Mouse (Mus musculus) splenic B cell, adult 2 months (primary cell): Measurements from ENCODE around the gene Fbxl8.
"Not testable (repeated sequence)": the region's sequence is repeated elsewhere in the genome, so short reads cannot be mapped to it uniquely, and the experiment has no call there.

Source experiments
- DNase-seq: peaks from one replicate; pipeline ENCODE4 v3.0.0-alpha.2; 2011; ENCODE audit warnings: low read depth, low spot score
- H3K27me3 ChIP-seq: 2 replicates; pipeline ENCODE4 v1.6.1; 2012; ENCODE audit warnings: mild to moderate bottlenecking, low read length, moderate library complexity, mixed read lengths; ENCODE audit not compliant: control insufficient read depth, poor library complexity, insufficient read depth, severe bottlenecking
- H3K36me3 ChIP-seq: 2 replicates; pipeline ENCODE4 v1.6.1; 2012; ENCODE audit warnings: mild to moderate bottlenecking, low read length, moderate library complexity, mixed read lengths; ENCODE audit not compliant: control insufficient read depth, poor library complexity, insufficient read depth, severe bottlenecking

The Fbxl8 gene

GRCm38 (mm10) chr8:105264024-105264982 lies at the start of gene Fbxl8, which contains the start of gene Tradd:
Gene Fbxl8 (plus strand): TSS chr8:105264648.
Gene Tradd (minus strand): TSS chr8:105264609.
- peak; percentile 70 for DNase-seq
- Histone ChIP-seq H3K27me3 (no peaks in the 10 kb centered on the region), H3K36me3 (no peaks in the 10 kb centered on the region)

GRCm38 (mm10) chr8:105217926-105218522 lies 46.4 kb upstream of the Fbxl8 start:
- peak; percentile 77 for DNase-seq
- H3K36me3 ChIP-seq, result no peaks in the 10 kb centered on the region
- no peaks in the 10 kb centered on the region for H3K27me3 ChIP-seq

GRCm38 (mm10) chr8:105223850-105224249 lies 40.6 kb upstream of the Fbxl8 start:
- no peak for DNase-seq
- no peaks in the 10 kb centered on the region for H3K36me3 ChIP-seq

GRCm38 (mm10) chr8:105224413-105225271 lies 39.8 kb upstream of the Fbxl8 start, which contains the start of gene D230025D16Rik:
Gene D230025D16Rik (plus strand): TSS chr8:105225145.
- peak; percentile 96 for DNase-seq
- H3K27me3 ChIP-seq, result no peaks in the 10 kb centered on the region
- no peaks in the 10 kb centered on the region for H3K36me3 ChIP-seq

More at GRCm38 (mm10) chr8:105223850-105224249, 40.6 kb upstream of the Fbxl8 start:
- H3K27me3 ChIP-seq, result no peaks in the 10 kb centered on the region

- H3K27me3 ChIP-seq, result no peaks in the 10 kb centered on the region
- no peaks in the 10 kb centered on the region for H3K36me3 ChIP-seq
Observed at GRCm38 (mm10) chr8:105225272-105225593, 39.2 kb upstream of the Fbxl8 start.

GRCm38 (mm10) chr8:105225917-105226316 lies 38.5 kb upstream of the Fbxl8 start:
- no peak for DNase-seq
- Histone ChIP-seq H3K36me3 (no peaks in the 10 kb centered on the region), H3K27me3 (no peaks in the 10 kb centered on the region)

More at GRCm38 (mm10) chr8:105225272-105225593, 39.2 kb upstream of the Fbxl8 start:
- DNase-seq, result no peak

GRCm38 (mm10) chr8:105231503-105232320 lies 32.7 kb upstream of the Fbxl8 start:
- no peak for DNase-seq
- Histone ChIP-seq H3K36me3 (peaks cover 5% of the 10 kb centered on the region), H3K27me3 (no peaks in the 10 kb centered on the region)

- not testable (repeated sequence) for H3K36me3 ChIP-seq, DNase-seq, H3K27me3 ChIP-seq
Observed at GRCm38 (mm10) chr8:105232321-105232693, 32.1 kb upstream of the Fbxl8 start.

- H3K36me3 ChIP-seq, result peaks cover 5% of the 10 kb centered on the region
- no peak for DNase-seq
- no peaks in the 10 kb centered on the region for H3K27me3 ChIP-seq
Observed at GRCm38 (mm10) chr8:105233126-105233935, 31.1 kb upstream of the Fbxl8 start.

- Histone ChIP-seq H3K36me3 (peaks cover 5% of the 10 kb centered on the region), H3K27me3 (no peaks in the 10 kb centered on the region)
- DNase-seq, result no peak
Observed at GRCm38 (mm10) chr8:105235206-105235605, 29.2 kb upstream of the Fbxl8 start.

- peaks cover 6% of the 10 kb centered on the region for H3K36me3 ChIP-seq
- H3K27me3 ChIP-seq, result no peaks in the 10 kb centered on the region
- DNase-seq, result no peak
Observed at GRCm38 (mm10) chr8:105237442-105238142, 26.9 kb upstream of the Fbxl8 start.

GRCm38 (mm10) chr8:105241016-105241415 lies 23.4 kb upstream of the Fbxl8 start:
- DNase-seq, result no peak
- Histone ChIP-seq H3K36me3 (peaks cover 5% of the 10 kb centered on the region), H3K27me3 (no peaks in the 10 kb centered on the region)

GRCm38 (mm10) chr8:105251954-105252353 lies 12.5 kb upstream of the Fbxl8 start:
- DNase-seq, result no peak
- Histone ChIP-seq H3K36me3 (peaks cover 4% of the 10 kb centered on the region; the same call in 1 of the 2 replicates), H3K27me3 (no peaks in the 10 kb centered on the region)
